Comparison of ENCODE assay signal across 9 mouse cellular contexts in the genomic region with DNA sequence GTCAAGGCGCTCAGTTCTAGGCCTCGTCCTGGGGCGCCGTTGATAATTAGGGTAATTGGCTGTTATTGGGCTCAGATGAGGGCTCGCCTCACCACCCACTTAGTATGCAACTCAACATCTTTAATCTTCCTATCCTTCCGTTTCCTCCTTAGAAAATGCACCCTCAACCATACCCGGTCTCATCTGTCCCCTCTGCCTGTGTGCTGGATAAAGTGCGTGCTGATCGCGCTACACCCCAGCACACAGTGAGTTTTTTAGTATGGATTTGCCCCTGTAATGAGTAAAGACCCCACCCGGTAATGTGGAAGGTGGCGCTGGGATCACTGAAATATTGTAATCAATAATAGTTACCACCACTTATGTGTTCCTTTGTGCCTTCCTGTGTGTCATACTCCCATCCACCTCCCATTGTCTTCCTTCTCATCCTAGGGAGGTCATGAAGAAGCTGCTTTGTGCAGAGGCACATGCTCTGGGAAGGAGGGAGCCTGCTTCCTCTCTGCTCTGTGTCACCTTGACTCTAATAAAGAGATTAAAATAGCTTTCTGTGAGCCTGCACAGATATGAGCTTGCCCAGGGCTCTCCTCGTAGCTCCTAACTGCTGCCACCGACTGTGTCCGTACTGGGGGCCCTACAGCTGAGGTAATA. TPM values are rescaled to one million over a fixed set of nuclear protein-coding genes. Genes with fewer than 3 reads are reported as not detected.
A peak's percentile ranks its signal among the peaks of the same experiment; 100 is the strongest.
DNase-seq lines count a peak whose midpoint lies in the region; ATAC-seq and TF ChIP-seq lines count a peak whose summit lies in the region.
"Had no signal": no experiment of that assay in that cellular context is flagged by ENCODE, and none has a peak within 500 bp of the region (broad histone marks: within the 10 kb centered on the region; RNA-seq: fewer than 3 reads in every experiment).

No protein-coding gene starts in this region.

- H3K27ac ChIP-seq in heart, embryonic 12.5 days (ENCODE audit: poor library complexity, severe bottlenecking): peak overlapping the region; percentile 83
- peak overlapping the region; percentile 81 for H3K27ac ChIP-seq in forebrain, embryonic 14.5 days (ENCODE audit: low read depth, low read length)
- H3K27ac ChIP-seq in liver, embryonic 13.5 days: peak overlapping the region; percentile 44

- no peaks in the 10 kb centered on the region for H3K27me3 ChIP-seq in heart, embryonic 12.5 days (replicated peaks)
- H3K27me3 ChIP-seq in G1E (ENCODE audit: insufficient read depth, low read length): no peaks in the 10 kb centered on the region
- no peaks in the 10 kb centered on the region for H3K27me3 ChIP-seq in forebrain, embryonic 14.5 days (replicated peaks; ENCODE audit: control insufficient read depth, insufficient read depth, low read length)
- no peaks in the 10 kb centered on the region for H3K27me3 ChIP-seq in liver, embryonic 13.5 days

- H3K36me3 ChIP-seq in heart, embryonic 12.5 days: no peaks in the 10 kb centered on the region
- H3K36me3 ChIP-seq in G1E (replicated peaks): peaks cover 55% of the 10 kb centered on the region
- no peaks in the 10 kb centered on the region for H3K36me3 ChIP-seq in forebrain, embryonic 14.5 days (ENCODE audit: control insufficient read depth, insufficient read depth, low read length)
- no peaks in the 10 kb centered on the region for H3K36me3 ChIP-seq in liver, embryonic 13.5 days

- no peak for TF ChIP-seq CTCF in G1E (IDR thresholded peaks at IDR 0.05; ENCODE audit: low read depth, low read length)

- no peak for ATAC-seq in heart, embryonic 12.5 days (ENCODE audit: insufficient number of reproducible peaks, low FRiP score)
- no peak for ATAC-seq in G1E (ENCODE audit: extremely low read depth, insufficient number of reproducible peaks, low FRiP score, poor library complexity, severe bottlenecking)
- peak; percentile 10; the same call in 1 of the 2 replicates for ATAC-seq in forebrain, embryonic 14.5 days
- peak; percentile 13; the same call in 1 of the 2 replicates for ATAC-seq in liver, embryonic 13.5 days (ENCODE audit: low read depth)

- H3K4me2 ChIP-seq in heart, embryonic 12.5 days: peak overlapping the region; percentile 97
- peak overlapping the region; percentile 93 for H3K4me2 ChIP-seq in forebrain, embryonic 14.5 days (ENCODE audit: low read length)
- peak overlapping the region; percentile 95 for H3K4me2 ChIP-seq in liver, embryonic 13.5 days

- H3K4me3 ChIP-seq in heart, embryonic 12.5 days: peak overlapping the region; percentile 95
- peak overlapping the region; percentile 92 for H3K4me3 ChIP-seq in G1E (ENCODE audit: low read depth, low read length)
- H3K4me3 ChIP-seq in forebrain, embryonic 14.5 days (ENCODE audit: low read depth, low read length): peak overlapping the region; percentile 83
- H3K4me3 ChIP-seq in liver, embryonic 13.5 days (replicated peaks): peak overlapping the region; percentile 79

- H3K4me1 ChIP-seq in heart, embryonic 12.5 days (replicated peaks): peaks cover 26% of the 10 kb centered on the region
- H3K4me1 ChIP-seq in G1E (ENCODE audit: insufficient read depth, low read depth, low read length): peaks cover 42% of the 10 kb centered on the region
- peaks cover 10% of the 10 kb centered on the region for H3K4me1 ChIP-seq in forebrain, embryonic 14.5 days (ENCODE audit: control insufficient read depth, insufficient read depth, low read length)
- peaks cover 32% of the 10 kb centered on the region for H3K4me1 ChIP-seq in liver, embryonic 13.5 days (replicated peaks)

- H3K9ac ChIP-seq in heart, embryonic 12.5 days: peak overlapping the region; percentile 95
- peak overlapping the region; percentile 84 for H3K9ac ChIP-seq in forebrain, embryonic 14.5 days (ENCODE audit: low read length)
- H3K9ac ChIP-seq in liver, embryonic 13.5 days: peak overlapping the region; percentile 81

- H3K9me3 ChIP-seq in heart, embryonic 12.5 days (replicated peaks): no peaks in the 10 kb centered on the region
- H3K9me3 ChIP-seq in G1E (replicated peaks): no peaks in the 10 kb centered on the region
- no peaks in the 10 kb centered on the region for H3K9me3 ChIP-seq in forebrain, embryonic 14.5 days (replicated peaks; ENCODE audit: control insufficient read depth, low read length)
- H3K9me3 ChIP-seq in liver, embryonic 13.5 days (replicated peaks): no peaks in the 10 kb centered on the region

- WGBS in heart, embryonic 12.5 days: 2% methylated on average over 15 of the region's 15 CpGs
- 11% methylated on average over 15 of the region's 15 CpGs for WGBS in forebrain, embryonic 14.5 days
- 2% methylated on average over 15 of the region's 15 CpGs for WGBS in liver, embryonic 13.5 days (ENCODE audit: insufficient replicate concordance)

- DNase-seq in heart, adult 9 months (ENCODE audit: low spot score in 2 of 2): no peak
- peak; percentile 40 for DNase-seq in G1E (ENCODE audit: low spot score)
- peak; percentile 17 for DNase-seq in forebrain, embryonic 14.5 days (ENCODE audit: low spot score)
- no peak for DNase-seq in liver, embryonic 13.5 days
- DNase-seq in adrenal gland, postnatal 10 days: no peak
- DNase-seq in cerebellum, adult 8-10 months: no peak
- no peak for DNase-seq in spleen, postnatal 36 days (ENCODE audit: low spot score in 2 of 2)

RNA-seq across cellular contexts. Expression of gene Trappc6a, which starts 0.9 kb away (rescaled TPM):
- polyA plus RNA-seq in heart, embryonic 12.5 days (2016; fragmentation: Nextera tagmentation; extraction: Ambion mirVana): 66.4 and 74.0 TPM in 2 replicates
- 87.2 and 92.8 TPM in 2 replicates for total RNA-seq in G1E (2014; fragmentation: Nextera tagmentation)
- 141 and 200 TPM in 2 replicates for total RNA-seq in G1E (2017)
- polyA plus RNA-seq in G1E (2012): 537 and 654 TPM in 2 replicates
- polyA plus RNA-seq in forebrain, embryonic 14.5 days (2014; fragmentation: Nextera tagmentation; extraction: Ambion mirVana): 34.2 and 42.5 TPM in 2 replicates
- 39.5 and 45.2 TPM in 2 replicates for polyA plus RNA-seq in liver, embryonic 13.5 days (2015; fragmentation: Nextera tagmentation; extraction: Ambion mirVana)
- total RNA-seq in adrenal gland, postnatal 10 days (2021): 10 to 100 TPM; 76.6 to 80.9 TPM

RNA-seq across cellular contexts. Expression of gene Bloc1s3, which starts 0.9 kb away (rescaled TPM):
- polyA plus RNA-seq in heart, embryonic 12.5 days (2016; fragmentation: Nextera tagmentation; extraction: Ambion mirVana): 2.4 TPM in 2 replicates
- total RNA-seq in G1E (2014; fragmentation: Nextera tagmentation) (4.6 and 5.2 TPM in 2 replicates), G1E (2017) (4.2 and 5.2 TPM in 2 replicates)
- 5.7 and 6.0 TPM in 2 replicates for polyA plus RNA-seq in G1E (2012)
- 2.1 and 2.3 TPM in 2 replicates for polyA plus RNA-seq in forebrain, embryonic 14.5 days (2014; fragmentation: Nextera tagmentation; extraction: Ambion mirVana)
- polyA plus RNA-seq in liver, embryonic 13.5 days (2015; fragmentation: Nextera tagmentation; extraction: Ambion mirVana): 1.3 TPM in 2 replicates
- total RNA-seq in adrenal gland, postnatal 10 days (2021): 1 to 10 TPM; 5.2 to 5.4 TPM

RNA-seq across cellular contexts. Expression of gene Nkpd1, which starts 8.6 kb away (rescaled TPM):
- 0.08 TPM in 1 of 2 replicates, not detected in the other for polyA plus RNA-seq in heart, embryonic 12.5 days (2016; fragmentation: Nextera tagmentation; extraction: Ambion mirVana)
- total RNA-seq in G1E (2014; fragmentation: Nextera tagmentation): 0.53 and 0.92 TPM in 2 replicates
- 0.22 and 0.41 TPM in 2 replicates for total RNA-seq in G1E (2017)
- polyA plus RNA-seq in G1E (2012): 0.55 TPM in 2 replicates
- polyA plus RNA-seq in forebrain, embryonic 14.5 days (2014; fragmentation: Nextera tagmentation; extraction: Ambion mirVana): 0.36 and 0.57 TPM in 2 replicates
- not detected in 2 replicates for polyA plus RNA-seq in liver, embryonic 13.5 days (2015; fragmentation: Nextera tagmentation; extraction: Ambion mirVana)
- total RNA-seq in adrenal gland, postnatal 10 days (2021): under 1 TPM; 0.18 to 0.21 TPM
- total RNA-seq: neutrophil, adult 5-6 weeks had no signal

RNA-seq across cellular contexts. Expression of gene Exoc3l2, which starts 45.9 kb away (rescaled TPM):
- 2.9 and 3.1 TPM in 2 replicates for polyA plus RNA-seq in heart, embryonic 12.5 days (2016; fragmentation: Nextera tagmentation; extraction: Ambion mirVana)
- not detected in 2 replicates for total RNA-seq in G1E (2014; fragmentation: Nextera tagmentation)
- not detected in 2 replicates for total RNA-seq in G1E (2017)
- 0.02 TPM in 1 of 2 replicates, not detected in the other for polyA plus RNA-seq in G1E (2012)
- 0.16 and 0.25 TPM in 2 replicates for polyA plus RNA-seq in forebrain, embryonic 14.5 days (2014; fragmentation: Nextera tagmentation; extraction: Ambion mirVana)
- polyA plus RNA-seq in liver, embryonic 13.5 days (2015; fragmentation: Nextera tagmentation; extraction: Ambion mirVana): 0.83 and 1.0 TPM in 2 replicates
- total RNA-seq in adrenal gland, postnatal 10 days (2021): 10 to 100 TPM; 17.4 to 17.9 TPM
- total RNA-seq: neutrophil, adult 5-6 weeks had no signal

RNA-seq across cellular contexts. Expression of gene Mark4, which starts 50.4 kb away (rescaled TPM):
- 11.4 and 11.7 TPM in 2 replicates for polyA plus RNA-seq in heart, embryonic 12.5 days (2016; fragmentation: Nextera tagmentation; extraction: Ambion mirVana)
- total RNA-seq in G1E (2014; fragmentation: Nextera tagmentation) (17.8 and 21.3 TPM in 2 replicates), G1E (2017) (2.7 and 4.3 TPM in 2 replicates)
- polyA plus RNA-seq in G1E (2012): 34.7 and 46.5 TPM in 2 replicates
- polyA plus RNA-seq in forebrain, embryonic 14.5 days (2014; fragmentation: Nextera tagmentation; extraction: Ambion mirVana): 9.2 and 13.0 TPM in 2 replicates
- polyA plus RNA-seq in liver, embryonic 13.5 days (2015; fragmentation: Nextera tagmentation; extraction: Ambion mirVana): 1.3 and 1.6 TPM in 2 replicates
- total RNA-seq in adrenal gland, postnatal 10 days (2021): 10 to 100 TPM; 35.0 to 37.1 TPM

Comparison
In these comparisons a context has a peak if more than half of its experiments do, and no peak if none do; other contexts are left out.
1. ATAC-seq: peak in forebrain, embryonic 14.5 days (single experiment) and liver, embryonic 13.5 days (single experiment); none in heart, embryonic 12.5 days (single experiment) and G1E (single experiment).
2. DNase-seq: peak in G1E (single experiment) and forebrain, embryonic 14.5 days (single experiment); none in heart, adult 9 months (0 of 2), liver, embryonic 13.5 days (single experiment), adrenal gland, postnatal 10 days (single experiment), cerebellum, adult 8-10 months (single experiment) and spleen, postnatal 36 days (0 of 2).
3. Peak in every context shown above with its lines, with median percentiles within 50 percentile points of each other: H3K27ac ChIP-seq, H3K4me2 ChIP-seq, H3K4me3 ChIP-seq and H3K9ac ChIP-seq.